Mouse (Mus musculus) testis, adult 2 months (tissue): ENCODE data around the gene Rpl18. TPM values are rescaled to one million over a fixed set of nuclear protein-coding genes. Genes with fewer than 3 reads are reported as not detected.

Experiments used
- H3K27ac ChIP-seq: fragments of 200-500 bp; 2 replicates; pipeline ENCODE4 v1.5.1; 2012; ENCODE audit warnings: low read depth, low read length; ENCODE audit not compliant: control insufficient read depth, insufficient read depth
- H3K27me3 ChIP-seq: fragments of 200-500 bp; 2 replicates; pipeline ENCODE4 v1.6.1; 2012; ENCODE audit warnings: mild to moderate bottlenecking, low read length, moderate library complexity; ENCODE audit not compliant: control insufficient read depth, insufficient read depth
- H3K36me3 ChIP-seq: fragments of 200-500 bp; 2 replicates; pipeline ENCODE4 v1.6.1; 2012; ENCODE audit warnings: mild to moderate bottlenecking, low read length; ENCODE audit not compliant: control insufficient read depth, insufficient read depth
- H3K4me1 ChIP-seq: fragments of 200-500 bp; 2 replicates; pipeline ENCODE4 v1.6.1; 2012; ENCODE audit warnings: low read length; ENCODE audit not compliant: control insufficient read depth, insufficient read depth
- H3K4me3 ChIP-seq: fragments of 200-500 bp; 2 replicates; pipeline ENCODE4 v1.5.1; 2012; ENCODE audit warnings: low read depth, mild to moderate bottlenecking, low read length, moderate library complexity, mixed read lengths; ENCODE audit not compliant: control insufficient read depth
- CTCF ChIP-seq: fragments of 200-500 bp; IDR thresholded peaks from 2 replicates; pipeline ENCODE4 v1.5.1; 2012; ENCODE audit warnings: low read depth, mild to moderate bottlenecking, inconsistent platforms, low read length, moderate library complexity; ENCODE audit not compliant: control insufficient read depth, insufficient read depth, insufficient replicate concordance
- POLR2A ChIP-seq: fragments of 200-500 bp; IDR thresholded peaks from 2 replicates; pipeline ENCODE4 v1.6.1; 2012; ENCODE audit warnings: low read depth, mild to moderate bottlenecking, inconsistent platforms, low read length, moderate library complexity; ENCODE audit not compliant: control insufficient read depth
- polyA plus RNA-seq: library from polyadenylated mRNA; depleted of rRNA; stranded (reverse); fragments of >200 nt; gene quantifications from 2 replicates; pipeline ENCODE4 v1.2.3, GENCODE M21; 2012

Gene Rpl18
- polyA plus RNA-seq, 1 experiment = 517 TPM

DNA sequence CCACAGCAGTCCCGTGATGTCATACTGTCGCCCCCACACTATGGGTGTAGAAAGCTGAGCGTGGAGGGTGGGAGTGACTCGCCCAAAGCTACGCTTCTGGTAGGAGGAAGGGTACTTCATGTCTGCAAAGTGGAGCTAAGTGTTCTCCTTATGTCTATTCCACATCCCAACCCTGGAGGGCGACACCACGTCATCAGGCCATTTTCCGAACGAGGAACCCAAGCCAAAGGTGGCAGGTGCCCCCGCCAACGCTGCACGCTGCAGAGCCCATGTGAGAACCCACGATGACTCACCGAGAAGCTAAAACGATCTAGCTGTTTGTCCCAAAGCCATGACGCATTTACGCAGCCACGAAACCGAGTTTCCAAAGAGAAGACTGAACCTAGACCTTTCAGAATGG is 27.1 kb downstream of the Rpl18 start:
- no peaks in the 10 kb centered on the region for H3K4me1 ChIP-seq
- TF ChIP-seq POLR2A (no peak), CTCF (no peak)
- H3K27ac ChIP-seq = no peak overlapping the region
- H3K36me3 ChIP-seq = no peaks in the 10 kb centered on the region
- H3K4me3 ChIP-seq = no peak overlapping the region
- no peaks in the 10 kb centered on the region for H3K27me3 ChIP-seq

GRCm38 (mm10) chr7:45744387-45744786 is 29.1 kb downstream of the Rpl18 start:
- no peaks in the 10 kb centered on the region for H3K36me3 ChIP-seq
- H3K4me1 ChIP-seq = no peaks in the 10 kb centered on the region
- no peak for TF ChIP-seq POLR2A
- no peak for TF ChIP-seq CTCF
- no peak overlapping the region for H3K4me3 ChIP-seq
- no peaks in the 10 kb centered on the region for H3K27me3 ChIP-seq
- no peak overlapping the region for H3K27ac ChIP-seq

GRCm38 (mm10) chr7:45746518-45746917 is 31.3 kb downstream of the Rpl18 start:
- Histone ChIP-seq H3K4me3 (no peak overlapping the region), H3K36me3 (no peaks in the 10 kb centered on the region), H3K27me3 (no peaks in the 10 kb centered on the region), H3K4me1 (no peaks in the 10 kb centered on the region), H3K27ac (no peak overlapping the region)
- TF ChIP-seq CTCF (peak; percentile 80; the same call in 1 of the 2 replicates), POLR2A (no peak)

GRCm38 (mm10) chr7:45747450-45747849 is 32.2 kb downstream of the Rpl18 start:
- H3K4me1 ChIP-seq = no peaks in the 10 kb centered on the region
- H3K27ac ChIP-seq = no peak overlapping the region
- H3K27me3 ChIP-seq = no peaks in the 10 kb centered on the region
- H3K36me3 ChIP-seq = no peaks in the 10 kb centered on the region
- H3K4me3 ChIP-seq = no peak overlapping the region
- no peak for TF ChIP-seq CTCF
- no peak for TF ChIP-seq POLR2A

DNA sequence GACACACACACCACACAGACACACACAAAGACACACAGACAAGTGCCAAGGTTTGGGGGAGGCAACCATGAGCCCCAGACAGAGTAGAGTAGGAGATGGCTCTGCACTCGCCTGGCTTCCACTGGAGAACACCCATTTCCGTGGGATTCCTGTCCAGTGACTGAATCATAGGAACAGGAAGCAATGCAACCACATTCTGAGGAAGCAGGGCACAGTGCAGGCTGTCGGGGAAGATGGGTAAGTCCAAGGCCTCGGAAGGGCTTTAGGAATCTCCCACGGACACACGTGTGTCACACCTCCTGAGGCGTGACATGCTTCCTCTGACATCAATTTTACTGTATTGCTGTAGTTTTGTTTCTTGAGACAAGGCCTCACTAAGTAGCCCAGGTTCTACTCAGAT is 32.9 kb downstream of the Rpl18 start:
- no peak overlapping the region for H3K27ac ChIP-seq
- no peak for TF ChIP-seq POLR2A
- H3K4me1 ChIP-seq = no peaks in the 10 kb centered on the region
- no peaks in the 10 kb centered on the region for H3K36me3 ChIP-seq
- H3K4me3 ChIP-seq = no peak overlapping the region
- no peaks in the 10 kb centered on the region for H3K27me3 ChIP-seq

DNA sequence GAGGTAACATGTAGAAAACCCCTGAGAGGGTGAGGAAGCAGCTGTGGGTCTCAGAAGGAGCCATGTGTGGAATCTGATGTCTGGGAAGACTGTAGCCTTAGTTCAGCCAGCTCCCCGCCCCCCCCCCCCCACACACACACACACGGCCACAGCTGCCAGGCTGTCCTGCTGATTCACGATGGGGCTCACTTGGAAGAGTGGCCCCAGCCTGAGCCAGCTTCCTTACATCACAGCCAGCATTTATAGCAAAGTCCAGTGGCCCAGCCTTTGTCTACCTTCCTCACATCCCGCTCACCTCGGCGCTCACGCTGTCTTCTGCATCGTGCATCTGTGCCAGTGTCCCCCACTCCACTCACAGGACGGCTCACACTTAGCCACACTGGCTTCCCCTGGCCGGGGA is 34.1 kb downstream of the Rpl18 start:
- H3K27ac ChIP-seq = no peak overlapping the region
- H3K36me3 ChIP-seq = no peaks in the 10 kb centered on the region
- no peaks in the 10 kb centered on the region for H3K27me3 ChIP-seq
- TF ChIP-seq CTCF = no peak
- no peak for TF ChIP-seq POLR2A
- no peaks in the 10 kb centered on the region for H3K4me1 ChIP-seq
- H3K4me3 ChIP-seq = no peak overlapping the region

DNA sequence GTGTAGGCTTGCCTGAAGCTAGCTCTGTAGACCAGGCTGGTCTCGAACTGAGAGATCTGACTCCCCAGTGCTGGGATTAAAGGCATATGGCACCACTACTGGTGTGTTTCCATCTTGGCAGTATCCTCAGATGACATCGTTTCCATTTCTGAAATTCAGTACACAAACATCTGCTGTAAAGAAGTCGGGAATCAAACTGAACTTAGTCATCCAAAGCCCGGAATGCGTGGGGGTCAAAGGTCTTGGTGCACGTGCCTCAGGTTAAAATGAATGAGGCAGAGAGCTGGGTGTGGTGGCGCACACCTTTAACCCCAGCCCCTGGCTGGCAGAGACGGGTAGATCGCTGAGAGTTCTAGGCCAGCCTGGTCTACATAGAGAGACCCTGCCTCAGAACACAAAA is 34.9 kb downstream of the Rpl18 start:
- no peak for TF ChIP-seq CTCF
- TF ChIP-seq POLR2A = no peak
- H3K27ac ChIP-seq = no peak overlapping the region
- H3K4me3 ChIP-seq = no peak overlapping the region
- H3K4me1 ChIP-seq = no peaks in the 10 kb centered on the region
- H3K36me3 ChIP-seq = no peaks in the 10 kb centered on the region
- H3K27me3 ChIP-seq = no peaks in the 10 kb centered on the region

DNA sequence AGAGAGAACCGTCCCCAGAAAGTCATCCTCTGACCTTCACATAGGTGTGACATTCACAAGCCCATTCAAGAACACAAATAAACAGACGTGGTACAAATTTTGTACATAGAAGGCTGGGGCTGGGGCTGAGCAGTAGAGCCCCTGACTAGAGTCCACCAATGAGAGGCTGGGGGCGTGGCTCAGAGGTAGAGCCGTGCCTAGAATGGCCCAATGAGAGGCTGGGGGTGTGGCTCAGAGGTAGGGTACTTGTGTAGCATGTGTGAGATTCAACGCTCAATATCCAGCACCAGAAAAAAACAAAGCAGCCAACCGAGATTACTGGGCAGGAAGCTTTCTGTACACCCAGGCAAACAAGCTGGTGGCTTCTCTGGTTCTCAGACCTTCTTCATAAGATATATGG is 40.4 kb downstream of the Rpl18 start:
- no peak overlapping the region for H3K4me3 ChIP-seq
- no peak overlapping the region for H3K27ac ChIP-seq
- no peak for TF ChIP-seq POLR2A
- TF ChIP-seq CTCF = no peak
- no peaks in the 10 kb centered on the region for H3K27me3 ChIP-seq
- H3K4me1 ChIP-seq = peaks cover 3% of the 10 kb centered on the region; the same call in 1 of the 2 replicates
- no peaks in the 10 kb centered on the region for H3K36me3 ChIP-seq
